Mouse (Mus musculus) E14TG2a.4 (cell line): ENCODE results near the gene Hfe2.

Experiments used
- CTCF ChIP-seq: conservative IDR thresholded peaks from 2 replicates; pipeline ENCODE4 v1.5.1; 2014; ENCODE audit warnings: low read length
- POU5F1 ChIP-seq: IDR thresholded peaks from 2 replicates; pipeline ENCODE4 v1.6.1; 2014; ENCODE audit warnings: low read length, borderline replicate concordance

- TF ChIP-seq CTCF = no peak
- no peak for TF ChIP-seq POU5F1
Measured at GRCm38 (mm10) chr3:96555041-96555596, 30.1 kb downstream of the Hfe2 start.
